In genomic region chr11:117018410-117018809, GRCm38 (mm10) we compare ENCODE assay signal across 8 mouse cellular contexts.
A peak's percentile ranks its signal among the peaks of the same experiment; 100 is the strongest.
DNase-seq lines count a peak whose midpoint lies in the region; ATAC-seq and TF ChIP-seq lines count a peak whose summit lies in the region.

No protein-coding gene starts in this region.

- no peak overlapping the region for H3K4me3 ChIP-seq in embryonic facial prominence, embryonic 13.5 days
- peak overlapping the region; percentile 31 for H3K4me3 ChIP-seq in heart, embryonic 10.5 days
- H3K4me3 ChIP-seq in kidney, embryonic 15.5 days (replicated peaks): no peak overlapping the region
- H3K4me3 ChIP-seq in liver, adult 2 months (ENCODE audit: insufficient read depth, low read depth, low read length): no peak overlapping the region
- no peak overlapping the region for H3K4me3 ChIP-seq in stomach, postnatal 0 days (ENCODE audit: low read depth, low read length)

- no peaks in the 10 kb centered on the region for H3K79me2 ChIP-seq in liver, adult 2 months (ENCODE audit: control insufficient read depth, insufficient read depth, low read length)

- H3K36me3 ChIP-seq in embryonic facial prominence, embryonic 13.5 days: no peaks in the 10 kb centered on the region
- H3K36me3 ChIP-seq in heart, embryonic 10.5 days: no peaks in the 10 kb centered on the region
- H3K36me3 ChIP-seq in kidney, embryonic 15.5 days: no peaks in the 10 kb centered on the region
- H3K36me3 ChIP-seq in liver, adult 2 months (ENCODE audit: control insufficient read depth, insufficient read depth, low read length): no peaks in the 10 kb centered on the region
- no peaks in the 10 kb centered on the region for H3K36me3 ChIP-seq in stomach, postnatal 0 days (ENCODE audit: control insufficient read depth, insufficient read depth, low read length)

- TF ChIP-seq EP300 in stomach, postnatal 0 days (optimal IDR thresholded peaks at IDR 0.05): no peak

- H3K9ac ChIP-seq in embryonic facial prominence, embryonic 13.5 days: 0 out of 2 replicates have a peak overlapping the region, but pooled peaks have one; percentile 37
- H3K9ac ChIP-seq in kidney, embryonic 15.5 days: no peak overlapping the region
- H3K9ac ChIP-seq in liver, adult 2 months (ENCODE audit: low read depth, low read length): no peak overlapping the region
- no peak overlapping the region for H3K9ac ChIP-seq in stomach, postnatal 0 days (ENCODE audit: low read length)

- DNase-seq in 416B (ENCODE audit: low read depth): peak; percentile 81
- peak; percentile 71 to 81 for DNase-seq in adrenal gland, postnatal 36 days
- peak; percentile 93 for DNase-seq in heart, embryonic 10.5 days (ENCODE audit: low spot score)
- peak; percentile 29 for DNase-seq in liver, adult 2 months (ENCODE audit: extremely low read depth, low read depth, low spot score)
- DNase-seq in naive thymus-derived CD4-positive, alpha-beta T cell, adult 2 months (ENCODE audit: low read depth): peak; percentile 85
- peak; percentile 84 for DNase-seq in stomach, postnatal 0 days (ENCODE audit: low spot score)

- TF ChIP-seq POLR2A in liver, adult 2 months (IDR thresholded peaks at IDR 0.05; ENCODE audit: extremely low read depth, insufficient read depth, low read length): no peak

- H3K4me1 ChIP-seq in embryonic facial prominence, embryonic 13.5 days: peaks cover 23% of the 10 kb centered on the region
- peaks cover 11% of the 10 kb centered on the region for H3K4me1 ChIP-seq in heart, embryonic 10.5 days
- peaks cover 22% of the 10 kb centered on the region for H3K4me1 ChIP-seq in kidney, embryonic 15.5 days
- H3K4me1 ChIP-seq in liver, adult 2 months (ENCODE audit: control insufficient read depth, insufficient read depth, low read length): no peaks in the 10 kb centered on the region
- no peaks in the 10 kb centered on the region for H3K4me1 ChIP-seq in stomach, postnatal 0 days (replicated peaks; ENCODE audit: control insufficient read depth, insufficient read depth)

- peak overlapping the region; percentile 33 for H3K4me2 ChIP-seq in embryonic facial prominence, embryonic 13.5 days
- peak overlapping the region; percentile 33; the same call in 1 of the 2 replicates for H3K4me2 ChIP-seq in kidney, embryonic 15.5 days
- H3K4me2 ChIP-seq in stomach, postnatal 0 days (replicated peaks; ENCODE audit: low read depth): no peak overlapping the region

- 0 out of 2 replicates have a peak, but pooled peaks have one; percentile 75 for ATAC-seq in embryonic facial prominence, embryonic 13.5 days (ENCODE audit: insufficient number of reproducible peaks, insufficient read depth, low FRiP score, low TSS enrichment, low read depth)
- peak; percentile 62; the same call in 1 of the 2 replicates for ATAC-seq in kidney, embryonic 15.5 days (replicated peaks; ENCODE audit: low FRiP score)
- ATAC-seq in stomach, postnatal 0 days (ENCODE audit: low FRiP score, low TSS enrichment): peak; percentile 68; the same call in 1 of the 2 replicates

- H3K27ac ChIP-seq in embryonic facial prominence, embryonic 13.5 days: no peak overlapping the region
- peak overlapping the region; percentile 47; the same call in 1 of the 2 replicates for H3K27ac ChIP-seq in heart, embryonic 10.5 days
- no peak overlapping the region for H3K27ac ChIP-seq in kidney, embryonic 15.5 days
- H3K27ac ChIP-seq in liver, adult 2 months (replicated peaks; ENCODE audit: insufficient read depth, low read depth, low read length): no peak overlapping the region
- H3K27ac ChIP-seq in stomach, postnatal 0 days (replicated peaks): no peak overlapping the region

- H3K9me3 ChIP-seq in embryonic facial prominence, embryonic 13.5 days: peaks cover 3% of the 10 kb centered on the region
- H3K9me3 ChIP-seq in heart, embryonic 10.5 days: peaks cover 3% of the 10 kb centered on the region; the same call in 1 of the 2 replicates
- H3K9me3 ChIP-seq in kidney, embryonic 15.5 days (replicated peaks): 0 out of 2 replicates have a peak, but pooled peaks cover 1% of the 10 kb centered on the region
- H3K9me3 ChIP-seq in stomach, postnatal 0 days (ENCODE audit: control insufficient read depth, low read length): no peaks in the 10 kb centered on the region

- peak; percentile 62 for TF ChIP-seq CTCF in liver, adult 2 months (IDR thresholded peaks at IDR 0.05; ENCODE audit: low read depth, low read length)
- peak; percentile 91 for TF ChIP-seq CTCF in stomach, postnatal 0 days (IDR thresholded peaks at IDR 0.05; ENCODE audit: low read depth)

- peaks cover 8% of the 10 kb centered on the region; the same call in 1 of the 2 replicates for H3K27me3 ChIP-seq in embryonic facial prominence, embryonic 13.5 days
- H3K27me3 ChIP-seq in heart, embryonic 10.5 days (ENCODE audit: insufficient read depth, poor library complexity, severe bottlenecking): peaks cover 17% of the 10 kb centered on the region
- H3K27me3 ChIP-seq in kidney, embryonic 15.5 days: peaks cover 21% of the 10 kb centered on the region
- 0 out of 2 replicates have a peak, but pooled peaks cover 3% of the 10 kb centered on the region for H3K27me3 ChIP-seq in liver, adult 2 months (ENCODE audit: control insufficient read depth, insufficient read depth, low read length)
- no peaks in the 10 kb centered on the region for H3K27me3 ChIP-seq in stomach, postnatal 0 days (ENCODE audit: control insufficient read depth, insufficient read depth, low read length)

- WGBS in embryonic facial prominence, embryonic 13.5 days: 2% methylated on average over 8 of the region's 8 CpGs
- WGBS in heart, embryonic 10.5 days: 3% methylated on average over 8 of the region's 8 CpGs
- 4% methylated on average over 8 of the region's 8 CpGs for WGBS in kidney, embryonic 15.5 days
- 7% methylated on average over 8 of the region's 8 CpGs for WGBS in liver, adult 2 months
- 2% methylated on average over 8 of the region's 8 CpGs for WGBS in stomach, postnatal 0 days

Comparison
In these comparisons a context has a peak if more than half of its experiments do, and no peak if none do; other contexts are left out.
1. DNase-seq: peak in every context shown above with its lines; median percentile 93 in heart, embryonic 10.5 days; 85 in naive thymus-derived CD4-positive, alpha-beta T cell, adult 2 months; 84 in stomach, postnatal 0 days; 81 in 416B; 76 in adrenal gland, postnatal 36 days; 29 in liver, adult 2 months.